Mouse (Mus musculus) liver, adult 2 months (tissue): Measurements from ENCODE around the gene Egf.

Experiments used
- CTCF ChIP-seq: fragments of 200-500 bp; IDR thresholded peaks from 2 replicates; pipeline ENCODE4 v1.5.1; 2011; ENCODE audit warnings: low read depth, low read length, control low read depth
- POLR2A ChIP-seq: fragments of 200-500 bp; IDR thresholded peaks from 2 replicates; pipeline ENCODE4 v1.6.1; 2011; ENCODE audit warnings: low read length, control low read depth; ENCODE audit not compliant: insufficient read depth; ENCODE audit errors: extremely low read depth

DNA sequence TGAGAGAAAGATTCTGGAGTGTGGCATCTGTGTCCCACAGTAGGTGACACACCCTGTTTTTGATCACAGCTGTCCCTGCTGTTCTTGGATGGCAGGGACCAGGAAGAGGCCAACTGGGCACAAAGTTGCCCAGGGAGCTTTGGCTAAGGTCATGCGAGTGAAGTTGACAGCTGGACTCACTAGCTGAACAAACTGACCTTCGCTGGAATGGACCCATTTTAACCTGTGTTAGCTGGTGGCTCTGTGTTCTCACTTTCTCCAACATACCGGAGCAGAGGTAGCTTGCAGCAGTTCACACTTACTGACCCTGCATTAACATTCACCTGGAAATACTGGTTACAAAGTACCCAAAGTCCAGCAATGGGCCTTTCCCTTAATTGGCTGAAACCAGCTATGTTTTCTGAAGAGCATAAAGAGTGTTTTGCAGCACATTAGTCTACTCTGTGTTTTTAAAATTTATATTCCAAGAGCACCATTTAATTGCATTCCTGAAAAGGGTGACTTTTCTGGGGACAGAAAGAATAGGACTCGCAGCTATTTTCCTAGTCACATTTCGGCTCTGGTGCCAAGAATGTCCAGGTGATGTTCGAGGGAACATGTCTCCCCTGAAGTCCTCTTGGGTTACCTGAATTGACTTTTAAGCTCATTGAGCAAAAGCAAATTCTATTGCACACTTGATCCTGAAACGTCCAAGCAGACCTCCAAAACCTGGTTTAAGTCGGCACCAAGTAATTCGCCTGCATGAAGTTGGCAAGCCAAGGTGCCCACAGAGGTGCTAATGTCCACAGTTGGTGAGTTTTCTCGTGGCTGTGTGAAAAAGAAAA, 12.1 kb upstream of the Egf start:
- TF ChIP-seq POLR2A: no peak
- no peak for TF ChIP-seq CTCF
